Mouse (Mus musculus) adrenal gland, adult 10 weeks (tissue): ENCODE data around the gene Zdhhc20. TPM values are rescaled to one million over a fixed set of nuclear protein-coding genes. Genes with fewer than 3 reads are reported as not detected.

Source experiments
- polyA plus RNA-seq: library from polyadenylated mRNA; stranded (reverse); fragments of 350-450 nt; fragmentation: Illumina TruSeq; extraction: RNeasy Lipid Tissue Mini Kit (QIAGEN cat#74804); gene quantifications from one replicate; pipeline ENCODE4 v1.2.3, GENCODE M21; 2014; ENCODE audit warnings: low read depth, low replicate concordance

Gene Zdhhc20
- polyA plus RNA-seq = 360 TPM

DNA sequence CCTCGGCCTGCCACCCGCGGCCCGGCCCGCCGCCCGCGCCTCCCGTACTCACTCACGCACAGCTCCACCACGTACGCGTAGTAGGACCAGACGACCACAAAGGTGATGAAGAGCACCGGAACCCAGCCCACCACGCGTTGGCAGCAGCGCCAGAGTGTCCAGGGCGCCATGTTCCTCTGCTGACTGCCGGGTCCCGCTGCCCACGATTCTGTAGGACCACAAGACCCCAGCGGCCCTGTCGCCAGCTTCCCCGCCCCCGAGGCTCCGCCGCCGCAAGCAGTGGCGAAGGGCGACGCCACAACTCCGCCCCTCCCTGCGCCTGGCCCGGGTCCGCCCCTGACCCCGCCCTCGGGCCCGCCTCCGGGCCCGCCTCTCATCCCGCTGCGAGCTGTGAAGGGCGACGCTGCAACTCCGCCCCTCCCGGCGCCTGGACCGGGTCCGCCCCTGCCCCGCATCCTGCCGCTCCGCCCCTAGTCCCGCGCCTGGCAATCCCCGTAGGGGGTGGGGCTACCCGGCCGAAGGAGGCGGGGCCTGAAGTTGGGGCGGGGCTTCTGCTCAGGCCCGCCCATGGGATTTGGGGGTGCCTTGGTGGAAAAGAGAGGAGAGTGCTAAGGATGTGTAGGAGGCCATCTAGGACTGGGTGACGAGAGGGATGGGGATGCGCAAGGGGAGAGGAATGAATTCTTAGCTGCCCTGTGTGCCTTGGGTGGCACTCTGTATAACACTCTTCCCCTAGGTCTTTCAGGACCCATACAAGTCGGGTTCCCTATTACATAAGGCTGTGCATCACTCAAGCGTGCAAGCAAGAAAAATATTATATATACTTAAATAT is at the start of gene Zdhhc20:
TSS of gene Zdhhc20 (minus strand) at position 266 of the 832 bp plus-strand sequence.

GRCm38 (mm10) chr14:57825788-57826751 is 64.0 kb downstream of the Zdhhc20 start, which contains the start of the genes Ska3 and Mrpl57:
Gene Ska3 (minus strand): TSS chr14:57826185.
Gene Mrpl57 (plus strand): TSS chr14:57826234.

GRCm38 (mm10) chr14:57797991-57798931 is 91.8 kb downstream of the Zdhhc20 start, which contains the start of gene Sap18:
Gene Sap18 (plus strand): TSS chr14:57798180.

Other genes starting within 250 kb of the Zdhhc20 start
- 60.1 TPM for gene Xpo4, start 224.8 kb downstream of the Zdhhc20 start, polyA plus RNA-seq
- gene Gm49361, start 144.2 kb downstream of the Zdhhc20 start, polyA plus RNA-seq = not detected
- gene Lats2, start 131.9 kb downstream of the Zdhhc20 start, polyA plus RNA-seq = 52.6 TPM
- 294 TPM for gene Sap18, start 92.1 kb downstream of the Zdhhc20 start, polyA plus RNA-seq
- 3.4 TPM for gene Ska3, start 64.1 kb downstream of the Zdhhc20 start, polyA plus RNA-seq
- 64.8 TPM for gene Mrpl57, start 64.0 kb downstream of the Zdhhc20 start, polyA plus RNA-seq
- 133 TPM for gene Micu2, start 109.0 kb upstream of the Zdhhc20 start, polyA plus RNA-seq
- 24.3 TPM for gene Fgf9, start 180.3 kb upstream of the Zdhhc20 start, polyA plus RNA-seq